Mouse (Mus musculus) heart, embryonic 11.5 days (tissue): ENCODE results near the gene Vps9d1. TPM values are rescaled to one million over a fixed set of nuclear protein-coding genes. Genes with fewer than 3 reads are reported as not detected.
"Not testable (repeated sequence)": the region's sequence is repeated elsewhere in the genome, so short reads cannot be mapped to it uniquely, and the experiment has no call there.

Experiments used
- ATAC-seq: fragments of 200-750 bp; cut with Nextera tagmentation; replicated peaks from 2 replicates; pipeline ENCODE4 v1.8.0; 2017; ENCODE audit warnings: moderate library complexity; ENCODE audit not compliant: insufficient number of reproducible peaks, low FRiP score, low TSS enrichment
- H3K27ac ChIP-seq: fragments of 300-500 bp; sonication (generic); 2 replicates; pipeline ENCODE4 v1.5.1; 2014; ENCODE audit warnings: mild to moderate bottlenecking, low read depth, low read length
- H3K27me3 ChIP-seq: fragments of 300-500 bp; sonication (generic); 2 replicates; pipeline ENCODE4 v1.6.1; 2014; ENCODE audit warnings: mild to moderate bottlenecking, low read length, mixed read lengths; ENCODE audit not compliant: control insufficient read depth, insufficient read depth
- H3K36me3 ChIP-seq: fragments of 300-500 bp; sonication (generic); 2 replicates; pipeline ENCODE4 v1.6.1; 2014; ENCODE audit warnings: mild to moderate bottlenecking, low read length, moderate library complexity, mixed read lengths; ENCODE audit not compliant: control insufficient read depth, insufficient read depth
- H3K4me1 ChIP-seq: fragments of 300-500 bp; sonication (generic); 2 replicates; pipeline ENCODE4 v1.6.1; 2014; ENCODE audit warnings: low read length; ENCODE audit not compliant: control insufficient read depth, insufficient read depth
- H3K4me2 ChIP-seq: fragments of 300-500 bp; sonication (generic); 2 replicates; pipeline ENCODE4 v1.6.1; 2014; ENCODE audit warnings: mild to moderate bottlenecking, moderate library complexity
- H3K4me3 ChIP-seq: fragments of 300-500 bp; sonication (generic); 2 replicates; pipeline ENCODE4 v1.5.1; 2014; ENCODE audit warnings: low read depth, low read length
- H3K9ac ChIP-seq: fragments of 300-500 bp; sonication (generic); 2 replicates; pipeline ENCODE4 v1.6.1; 2014; ENCODE audit warnings: mild to moderate bottlenecking, low read depth, low read length, moderate library complexity
- H3K9me3 ChIP-seq: fragments of 300-500 bp; sonication (generic); replicated peaks from 2 replicates; pipeline ENCODE4 v1.6.1; 2016; ENCODE audit warnings: low read length; ENCODE audit not compliant: control insufficient read depth
- WGBS: fragments of 180-500 bp; shearing (Covaris S2); extraction: QIAGEN DNeasy Blood & Tissue Kit; methylation state at CpG from one replicate; pipeline ENCODE4 v1.1.7; 2014; ENCODE audit not compliant: insufficient replicate concordance; 5-methylcytosine and 5-hydroxymethylcytosine counted together
- polyA plus RNA-seq: library from polyadenylated mRNA; unstranded; fragments of >200 nt; fragmentation: Nextera tagmentation; extraction: Ambion mirVana; gene quantifications from 2 replicates; pipeline ENCODE4 v1.2.1, GENCODE M21; 2014

The Vps9d1 gene
- polyA plus RNA-seq, 1 experiment from 2014 or later: 16.8 TPM

- H3K27ac ChIP-seq: no peak overlapping the region
- ATAC-seq: no peak
- WGBS: 57% methylated on average over 14 of the region's 14 CpGs
- H3K27me3 ChIP-seq: peaks cover 3% of the 10 kb centered on the region; the same call in 1 of the 2 replicates
- H3K36me3 ChIP-seq: no peaks in the 10 kb centered on the region
- H3K9ac ChIP-seq: no peak overlapping the region
- H3K4me2 ChIP-seq: no peak overlapping the region
- H3K4me1 ChIP-seq: no peaks in the 10 kb centered on the region
- no peaks in the 10 kb centered on the region for H3K9me3 ChIP-seq
- no peak overlapping the region for H3K4me3 ChIP-seq
These were observed 54.3 kb downstream of the Vps9d1 start for GRCm38 (mm10) chr8:123199864-123200263.

- H3K9me3 ChIP-seq, H3K4me2 ChIP-seq, H3K36me3 ChIP-seq, H3K4me1 ChIP-seq, H3K27me3 ChIP-seq, H3K4me3 ChIP-seq, H3K9ac ChIP-seq, H3K27ac ChIP-seq, ATAC-seq: not testable (repeated sequence)
- 66% methylated on average over 5 of the region's 5 CpGs for WGBS
These were observed 57.1 kb downstream of the Vps9d1 start for GRCm38 (mm10) chr8:123197016-123197415.

GRCm38 (mm10) chr8:123193771-123194170 lies 60.4 kb downstream of the Vps9d1 start:
- Histone ChIP-seq H3K4me1 (no peaks in the 10 kb centered on the region), H3K4me2 (no peak overlapping the region), H3K36me3 (no peaks in the 10 kb centered on the region), H3K9me3 (no peaks in the 10 kb centered on the region), H3K27ac (no peak overlapping the region), H3K27me3 (no peaks in the 10 kb centered on the region), H3K4me3 (no peak overlapping the region), H3K9ac (no peak overlapping the region)
- ATAC-seq: no peak
- WGBS: 84% methylated on average over 9 of the region's 9 CpGs

Other genes with a start within 250 kb of the Vps9d1 start
- 49.5 and 51.3 TPM in 2 replicates for gene Ankrd11, start 212.1 kb downstream of the Vps9d1 start, polyA plus RNA-seq
- 48.7 and 49.4 TPM in 2 replicates for gene Spg7, start 191.4 kb downstream of the Vps9d1 start, polyA plus RNA-seq
- gene Rpl13, start 152.0 kb downstream of the Vps9d1 start, polyA plus RNA-seq: 1,217 and 1,331 TPM in 2 replicates
- 0.27 and 0.31 TPM in 2 replicates for gene Cpne7, start 137.0 kb downstream of the Vps9d1 start, polyA plus RNA-seq
- gene Sult5a1, start 96.0 kb downstream of the Vps9d1 start, polyA plus RNA-seq: 6.6 and 8.1 TPM in 2 replicates
- 1.0 and 1.3 TPM in 2 replicates for gene Dpep1, start 68.1 kb downstream of the Vps9d1 start, polyA plus RNA-seq
- gene Chmp1a, start 41.6 kb downstream of the Vps9d1 start, polyA plus RNA-seq: 63.1 and 74.1 TPM in 2 replicates
- gene Spata33, start 41.5 kb downstream of the Vps9d1 start, polyA plus RNA-seq: 3.4 and 5.0 TPM in 2 replicates
- gene Cdk10, start 29.5 kb downstream of the Vps9d1 start, polyA plus RNA-seq: 22.6 and 24.2 TPM in 2 replicates
- gene Spata2l, start 18.1 kb downstream of the Vps9d1 start, polyA plus RNA-seq: 1.6 TPM in 2 replicates
- 11.7 and 12.1 TPM in 2 replicates for gene Zfp276, start 153 bp downstream of the Vps9d1 start, polyA plus RNA-seq
- 22.8 and 27.7 TPM in 2 replicates for gene Fanca, start 64.2 kb upstream of the Vps9d1 start, polyA plus RNA-seq
- 2.9 and 3.0 TPM in 2 replicates for gene Spire2, start 78.4 kb upstream of the Vps9d1 start, polyA plus RNA-seq
- gene Tcf25, start 119.4 kb upstream of the Vps9d1 start, polyA plus RNA-seq: 148 and 165 TPM in 2 replicates
- 0.06 TPM in 1 of 2 replicates, not detected in the other for gene Mc1r, start 152.8 kb upstream of the Vps9d1 start, polyA plus RNA-seq
- gene Tubb3, start 157.1 kb upstream of the Vps9d1 start, polyA plus RNA-seq: 13.6 and 13.8 TPM in 2 replicates
- 32.2 and 36.1 TPM in 2 replicates for gene Def8, start 169.2 kb upstream of the Vps9d1 start, polyA plus RNA-seq
- 29.8 and 32.9 TPM in 2 replicates for gene Afg3l1, start 223.6 kb upstream of the Vps9d1 start, polyA plus RNA-seq